Comparison of ENCODE assay signal across 8 mouse cellular contexts in genomic region chr14:49065529-49066273, GRCm38 (mm10). TPM values are rescaled to one million over a fixed set of nuclear protein-coding genes. Genes with fewer than 3 reads are reported as not detected.
DNase-seq lines count a peak whose midpoint lies in the region; ATAC-seq and TF ChIP-seq lines count a peak whose summit lies in the region.

Gene Ap5m1, plus strand, starts transcription at chr14:49066097.

- H3K9me3 ChIP-seq in forebrain, embryonic 12.5 days, result no peaks in the 10 kb centered on the region
- H3K9me3 ChIP-seq in limb, embryonic 10.5 days (replicated peaks), result no peaks in the 10 kb centered on the region
- H3K9me3 ChIP-seq in midbrain, postnatal 0 days (ENCODE audit: low read length), result no peaks in the 10 kb centered on the region

- peak within 1 kb of the TSS; percentile 59 for H3K4me2 ChIP-seq in forebrain, embryonic 12.5 days
- H3K4me2 ChIP-seq in midbrain, postnatal 0 days (ENCODE audit: low read depth, low read length, poor library complexity, severe bottlenecking), result peak within 1 kb of the TSS; percentile 69

- peak within 1 kb of the TSS; percentile 97 for H3K9ac ChIP-seq in forebrain, embryonic 12.5 days
- peak within 1 kb of the TSS; percentile 97 for H3K9ac ChIP-seq in midbrain, postnatal 0 days (replicated peaks; ENCODE audit: low read length, poor library complexity, severe bottlenecking)

- no peaks in the 10 kb centered on the region for H3K36me3 ChIP-seq in forebrain, embryonic 12.5 days (replicated peaks)
- H3K36me3 ChIP-seq in limb, embryonic 10.5 days, result no peaks in the 10 kb centered on the region
- H3K36me3 ChIP-seq in midbrain, postnatal 0 days (ENCODE audit: insufficient read depth, low read length), result no peaks in the 10 kb centered on the region

- peak within 1 kb of the TSS; percentile 99 for H3K27ac ChIP-seq in forebrain, embryonic 12.5 days
- peak within 1 kb of the TSS; percentile 95 for H3K27ac ChIP-seq in limb, embryonic 10.5 days
- peak within 1 kb of the TSS; percentile 99 for H3K27ac ChIP-seq in midbrain, postnatal 0 days (ENCODE audit: low read depth, low read length)

- peaks cover 25% of the 10 kb centered on the region for H3K4me1 ChIP-seq in forebrain, embryonic 12.5 days
- H3K4me1 ChIP-seq in limb, embryonic 10.5 days, result peaks cover 25% of the 10 kb centered on the region
- peaks cover 4% of the 10 kb centered on the region; the same call in 1 of the 2 replicates for H3K4me1 ChIP-seq in midbrain, postnatal 0 days (ENCODE audit: insufficient read depth, low read length)

- no peaks in the 10 kb centered on the region for H3K27me3 ChIP-seq in forebrain, embryonic 12.5 days
- no peaks in the 10 kb centered on the region for H3K27me3 ChIP-seq in limb, embryonic 10.5 days (ENCODE audit: low read depth, poor library complexity, severe bottlenecking)
- no peaks in the 10 kb centered on the region for H3K27me3 ChIP-seq in midbrain, postnatal 0 days (ENCODE audit: insufficient read depth, low read length)

- peak; percentile 27 for DNase-seq in ovary, postnatal 10 days (ENCODE audit: low spot score)
- no peak for DNase-seq in ovary, postnatal 36 days (ENCODE audit: low spot score)
- DNase-seq in adrenal gland, adult 2 months, result no peak
- DNase-seq in limb, embryonic 10.5 days (ENCODE audit: low spot score), result no peak
- peak; percentile 37 for DNase-seq in midbrain, postnatal 0 days (ENCODE audit: low spot score)
- DNase-seq in natural killer cell, adult 2 months (ENCODE audit: low spot score in 2 of 2), result no peak

- H3K4me3 ChIP-seq in forebrain, embryonic 12.5 days (replicated peaks), result peak within 1 kb of the TSS; percentile 91
- peak within 1 kb of the TSS; percentile 98 for H3K4me3 ChIP-seq in limb, embryonic 10.5 days
- peak within 1 kb of the TSS; percentile 96 for H3K4me3 ChIP-seq in midbrain, postnatal 0 days (ENCODE audit: low read depth, low read length)

- no peak for TF ChIP-seq CTCF in midbrain, postnatal 0 days (IDR thresholded peaks at IDR 0.05)

- 1% methylated on average over 50 of the region's 62 CpGs for WGBS in forebrain, embryonic 12.5 days
- under 1% methylated on average over 53 of the region's 62 CpGs for WGBS in limb, embryonic 10.5 days
- WGBS in midbrain, postnatal 0 days, result under 1% methylated on average over 42 of the region's 62 CpGs

- no peak; the same call in 1 of the 2 replicates for ATAC-seq in forebrain, embryonic 12.5 days (ENCODE audit: low FRiP score)
- ATAC-seq in hematopoietic stem cell, adult 5-6 weeks (replicated peaks in 1 of 2; ENCODE audit: insufficient read depth in 1 of 2, low FRiP score in 2 of 2, low TSS enrichment in 1 of 2, low read depth in 1 of 2, poor library complexity in 2 of 2, severe bottlenecking in 2 of 2), result peak in 1 of 2 experiments; percentile 33; a peak in 2 of 4 replicates
- ATAC-seq in midbrain, postnatal 0 days (ENCODE audit: low FRiP score), result peak; percentile 62

RNA-seq across cellular contexts. Expression of gene Ap5m1, which starts in this region (rescaled TPM):
- 10 to 100 TPM; 22.1 to 22.2 TPM for total RNA-seq in adrenal gland, adult 2 months (2021)
- 3.8 and 5.2 TPM in 2 replicates for polyA plus RNA-seq in adrenal gland, adult 2 months (2012; rRNA removed)
- polyA plus RNA-seq in forebrain, embryonic 12.5 days (2016; fragmentation: Nextera tagmentation; extraction: Ambion mirVana), result 33.4 and 35.3 TPM in 2 replicates
- total RNA-seq in hematopoietic stem cell, adult 5-6 weeks (2017), result 23.8 and 33.0 TPM in 2 replicates
- polyA plus RNA-seq in limb, embryonic 10.5 days (2016; fragmentation: Nextera tagmentation; extraction: Ambion mirVana), result 23.0 and 25.5 TPM in 2 replicates
- total RNA-seq in midbrain, postnatal 0 days (2014; rRNA removed), result 23.1 and 27.1 TPM in 2 replicates
- 15.2 and 16.1 TPM in 2 replicates for polyA plus RNA-seq in midbrain, postnatal 0 days (2015; fragmentation: Nextera tagmentation; extraction: Ambion mirVana)

Comparison
In these comparisons a context has a peak if more than half of its experiments do, and no peak if none do; other contexts are left out.
1. DNase-seq: peak in ovary, postnatal 10 days (single experiment) and midbrain, postnatal 0 days (single experiment); none in ovary, postnatal 36 days (single experiment), adrenal gland, adult 2 months (single experiment), limb, embryonic 10.5 days (single experiment) and natural killer cell, adult 2 months (0 of 2).
2. Peak in every context shown above with its lines, with median percentiles within 50 percentile points of each other: H3K27ac ChIP-seq and H3K4me3 ChIP-seq.